Mouse (Mus musculus): ENCODE data around the gene Ifngr2.
"Not testable (repeated sequence)": the region's sequence is repeated elsewhere in the genome, so short reads cannot be mapped to it uniquely, and the experiment has no call there.

Gene Ifngr2

DNA sequence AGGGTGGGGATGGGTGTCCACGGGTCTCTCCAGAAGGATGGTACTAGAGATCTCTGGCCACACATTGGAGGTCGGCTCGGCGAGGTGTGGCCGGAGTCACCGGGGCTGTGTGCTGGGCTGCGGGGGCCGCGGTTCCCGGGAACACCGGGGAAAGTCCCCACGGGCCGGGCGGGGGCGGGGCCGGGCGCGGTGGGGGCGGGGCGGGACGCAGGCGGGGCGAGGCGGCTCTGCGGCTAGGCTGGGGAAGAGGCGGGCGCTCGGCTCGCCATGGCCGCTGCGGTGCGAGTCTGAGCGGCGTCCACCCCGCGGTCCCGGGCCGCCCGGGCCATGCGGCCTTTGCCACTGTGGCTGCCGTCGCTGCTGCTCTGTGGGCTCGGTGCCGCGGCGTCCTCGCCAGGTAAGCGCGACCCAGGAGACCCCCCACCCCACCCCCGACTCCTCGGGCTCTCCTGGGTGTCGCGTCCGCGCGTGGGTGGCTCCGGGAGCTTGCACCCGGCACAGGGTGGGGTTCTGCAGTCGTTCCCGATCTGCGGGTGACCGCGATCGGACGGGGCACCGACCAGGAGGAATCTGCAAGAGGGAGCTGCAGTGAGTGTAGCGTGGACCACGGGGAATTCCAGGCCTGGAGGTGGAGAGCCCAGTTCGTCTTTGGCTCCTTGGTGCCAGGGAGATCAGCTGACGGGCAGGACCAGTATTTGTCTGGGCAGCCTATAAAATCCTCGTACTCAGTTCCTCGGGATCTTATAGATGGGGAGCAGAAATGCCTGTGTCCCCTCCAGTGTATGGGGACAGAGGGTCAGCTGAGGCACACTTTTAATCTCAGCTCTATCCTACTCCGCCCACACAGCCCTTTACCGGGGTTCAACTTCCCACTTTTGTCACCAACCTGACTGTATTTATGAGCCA lies at the start of gene Ifngr2:
Gene Ifngr2, plus strand, starts transcription at position 237 of the 906 bp plus-strand sequence.
- DNase-seq = peak; percentile 88

DNA sequence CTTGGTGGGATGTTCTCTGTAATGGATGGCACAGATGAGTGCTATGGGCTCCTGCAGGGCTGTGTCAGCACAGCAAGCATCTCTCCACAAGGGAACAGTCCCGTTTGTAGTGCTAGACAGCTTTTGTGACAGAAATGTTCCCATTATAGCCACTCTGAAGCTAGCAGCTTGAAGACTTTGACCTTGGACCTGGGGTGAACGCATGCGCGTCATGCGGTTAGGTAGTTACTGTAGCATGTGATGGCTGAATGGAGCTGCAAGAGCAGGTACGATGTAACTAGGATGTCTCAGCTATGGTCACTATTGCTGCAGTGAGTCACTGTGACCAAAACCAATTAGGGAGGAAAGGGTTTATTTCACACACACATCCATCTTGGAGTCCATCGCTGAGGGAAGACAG lies 48.8 kb upstream of the Ifngr2 start:
- DNase-seq = no peak

DNA sequence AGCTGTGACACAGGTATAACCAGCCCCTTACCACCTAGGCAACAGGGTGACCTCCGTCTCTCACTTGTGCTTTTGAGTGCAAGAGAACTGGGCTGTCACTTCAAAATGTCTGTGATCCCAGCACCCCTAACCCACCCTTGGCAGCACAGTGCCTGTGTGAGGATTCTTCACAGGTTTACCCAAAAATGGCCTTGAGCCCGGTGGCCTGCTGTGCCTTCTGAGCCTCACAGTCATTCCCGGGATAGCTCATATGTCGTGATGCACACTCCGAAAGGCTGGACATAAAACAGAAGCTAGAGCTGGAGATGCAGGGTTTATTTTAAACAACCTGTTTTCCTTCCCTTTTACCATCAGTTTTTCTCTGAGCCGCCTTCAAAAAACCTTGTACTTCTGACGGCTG lies 42.2 kb upstream of the Ifngr2 start:
- no peak for DNase-seq

DNA sequence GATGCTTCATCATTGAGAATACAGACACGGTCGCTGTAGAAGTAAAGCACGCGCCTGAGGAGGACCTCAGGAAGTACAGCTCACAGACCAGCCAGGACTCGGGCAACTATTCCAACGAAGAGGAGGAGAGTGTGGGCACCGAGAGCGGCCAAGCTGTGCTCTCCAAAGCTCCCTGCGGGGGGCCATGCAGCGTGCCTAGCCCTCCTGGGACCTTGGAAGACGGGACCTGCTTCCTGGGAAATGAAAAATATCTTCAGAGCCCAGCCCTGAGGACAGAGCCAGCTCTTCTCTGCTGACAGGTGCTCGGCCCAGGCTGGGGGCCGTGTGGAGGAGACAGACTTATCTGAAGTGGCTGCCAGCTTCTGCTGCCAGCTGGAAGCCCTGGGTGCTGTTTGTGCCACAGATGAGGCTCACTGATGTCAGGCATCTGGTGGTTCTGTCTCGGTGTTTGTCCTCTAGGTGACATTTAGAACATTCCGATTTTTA lies 41.7 kb upstream of the Ifngr2 start:
- no peak for DNase-seq

DNA sequence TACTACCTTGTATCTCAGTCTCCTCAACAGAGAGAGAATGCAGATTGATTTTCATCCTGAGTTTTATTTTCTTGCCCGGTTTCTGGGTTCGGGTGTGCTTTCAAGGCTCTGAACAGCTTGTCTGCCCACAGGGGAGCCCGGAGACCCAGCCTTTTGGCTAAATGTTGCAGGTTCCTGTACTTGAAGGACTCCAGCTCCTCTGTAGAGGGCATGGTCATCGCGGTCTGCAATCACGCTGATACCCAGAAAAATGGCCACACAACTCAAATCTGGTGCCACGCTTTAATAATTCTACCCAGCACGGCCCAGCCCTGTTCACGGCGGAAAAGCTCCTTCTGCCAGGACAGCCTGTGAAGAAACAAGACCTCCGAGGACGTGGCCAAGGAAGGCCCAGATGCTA lies 40.5 kb upstream of the Ifngr2 start:
- DNase-seq = no peak

DNA sequence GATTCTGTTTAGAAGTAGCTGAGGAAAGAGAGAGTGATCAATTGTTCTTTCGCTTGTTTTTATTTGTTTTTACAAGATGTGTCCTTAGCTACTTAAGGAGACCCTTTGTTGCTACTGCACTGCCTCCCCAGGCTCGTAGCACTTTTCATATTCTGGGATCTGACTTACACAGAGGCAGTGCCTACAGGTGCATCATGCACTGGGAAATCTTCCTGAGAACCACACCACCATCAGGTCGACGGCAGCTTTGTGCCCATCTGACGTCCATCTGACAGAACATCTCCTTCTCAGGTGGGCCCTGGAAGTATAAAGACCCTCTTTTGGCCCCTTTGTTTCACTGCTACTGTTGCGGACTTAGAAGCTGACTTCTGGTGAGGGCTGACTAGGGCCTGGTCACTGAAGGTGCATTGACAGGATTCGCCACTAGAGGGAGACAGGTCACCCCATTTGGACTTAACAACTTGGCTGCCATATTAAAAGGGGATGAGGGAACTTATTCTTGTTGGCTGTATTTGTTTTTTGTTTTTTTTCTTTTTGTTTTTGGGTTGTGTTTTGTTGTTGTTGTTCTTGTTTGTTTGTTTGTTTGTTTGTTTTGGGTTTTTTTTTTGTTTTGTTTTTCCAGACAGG lies 34.6 kb upstream of the Ifngr2 start:
- DNase-seq = peak; percentile 89

DNA sequence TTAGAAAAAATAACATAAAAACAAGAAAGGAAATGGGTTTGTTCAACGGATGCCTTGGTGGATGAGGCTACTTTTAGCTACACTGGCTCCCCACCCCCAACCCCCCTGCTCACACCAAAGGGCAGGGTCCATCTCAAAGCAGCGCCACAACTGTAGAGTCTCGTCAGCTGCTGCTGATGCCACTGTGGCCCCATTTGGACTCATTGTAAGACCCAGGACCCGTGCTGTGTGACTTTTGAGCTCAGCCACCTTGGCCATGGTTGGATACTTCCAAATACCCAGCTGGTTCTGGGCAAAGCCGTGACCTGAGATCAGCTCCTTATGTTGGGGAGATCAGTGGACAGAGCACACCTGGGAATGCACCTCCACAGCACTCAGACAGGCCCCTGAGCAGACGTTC lies 33.8 kb upstream of the Ifngr2 start:
- DNase-seq = no peak

DNA sequence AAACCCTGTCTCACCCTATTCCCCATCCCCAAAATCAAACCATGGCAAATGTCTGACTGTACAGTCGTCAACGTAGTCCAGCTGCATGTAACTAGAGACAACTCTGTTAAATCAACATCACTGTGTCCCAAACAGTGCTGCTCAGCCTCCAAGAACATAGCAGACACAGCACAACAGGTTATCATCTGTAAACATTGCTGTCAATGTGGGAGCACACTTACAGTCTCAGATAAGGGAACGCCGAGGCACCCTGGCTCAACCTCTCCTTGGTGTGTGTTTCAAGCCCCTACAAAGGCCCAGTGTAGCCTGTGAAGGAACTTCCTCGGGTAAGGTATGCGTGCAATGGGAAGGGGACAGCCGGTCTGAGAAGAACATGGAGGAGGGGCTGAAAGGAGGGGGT lies 29.9 kb upstream of the Ifngr2 start:
- no peak for DNase-seq

DNA sequence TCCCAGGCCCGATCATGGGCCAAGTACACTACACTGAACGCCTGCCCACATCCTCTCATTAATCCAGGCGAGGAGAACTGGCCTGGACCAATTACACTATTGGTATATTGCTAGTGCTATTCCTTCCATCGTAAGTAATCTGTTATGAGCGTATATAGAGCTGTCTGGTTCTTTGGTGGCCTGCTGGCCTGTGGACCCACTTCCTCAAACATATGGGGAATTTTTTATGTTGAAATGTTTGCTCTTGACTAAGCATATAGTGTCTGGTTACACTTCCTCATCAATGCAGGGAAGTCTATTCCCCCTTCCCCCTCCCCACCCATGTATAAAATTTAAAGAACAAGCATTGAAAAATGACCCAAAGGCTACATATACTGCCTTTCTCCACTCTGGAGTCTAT lies 24.8 kb upstream of the Ifngr2 start:
- DNase-seq = no peak

DNA sequence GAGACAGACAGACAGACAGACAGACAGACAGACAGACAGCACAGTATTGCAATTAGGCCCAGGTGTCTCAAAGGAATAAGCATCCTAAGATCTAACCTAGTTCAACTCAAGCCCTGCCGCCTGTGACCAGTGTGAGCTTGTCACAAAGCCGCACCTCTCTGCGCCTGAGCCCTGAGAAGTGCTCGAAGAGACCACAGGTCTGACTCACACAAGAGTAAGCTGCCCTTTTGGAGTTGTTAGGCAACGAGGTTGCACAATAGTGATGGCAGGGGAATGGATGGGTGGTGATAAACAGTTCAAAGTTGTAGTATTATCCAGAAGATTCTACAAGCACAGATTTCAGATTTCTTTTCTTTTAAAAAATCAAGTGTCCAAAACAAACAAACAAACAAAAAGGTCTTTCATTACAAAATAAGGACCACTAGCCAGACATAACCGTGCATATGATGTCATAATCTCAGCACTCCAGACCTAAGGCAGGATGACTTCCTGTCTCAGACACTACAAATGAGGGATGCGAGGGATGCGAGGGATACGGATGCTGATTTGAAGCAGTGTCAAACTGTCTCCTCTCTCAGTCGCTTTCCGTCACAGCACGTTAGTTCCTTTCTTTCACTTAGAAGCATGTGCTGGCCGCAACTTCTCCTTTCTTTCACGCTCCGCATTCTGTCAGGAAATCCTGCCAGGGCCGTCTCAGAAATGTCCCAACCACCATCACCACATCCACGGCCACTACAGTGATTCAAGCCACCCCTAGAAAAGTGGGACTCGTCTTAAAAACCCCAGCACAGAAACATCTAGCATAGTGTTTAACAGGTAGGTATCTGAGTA lies 24.2 kb upstream of the Ifngr2 start:
- DNase-seq = no peak

DNA sequence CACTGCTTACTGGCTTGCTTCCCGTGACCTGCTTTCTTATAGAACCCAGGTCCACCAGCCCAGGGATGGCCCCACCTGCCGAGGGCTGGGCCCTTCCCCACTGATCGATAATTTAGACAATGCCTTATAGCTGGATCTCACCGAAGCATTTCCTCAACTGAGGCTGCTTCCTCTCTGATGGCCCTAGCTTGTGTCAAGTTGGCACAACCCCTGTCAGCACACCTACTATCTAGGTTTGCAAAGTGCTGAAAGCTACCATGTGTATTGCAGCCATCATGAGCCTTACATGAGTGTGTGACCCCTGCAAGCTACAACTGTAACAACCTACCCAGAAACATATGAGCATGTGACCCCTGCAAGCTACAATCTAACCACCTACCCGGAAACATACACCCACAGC lies 22.7 kb upstream of the Ifngr2 start:
- DNase-seq = no peak

DNA sequence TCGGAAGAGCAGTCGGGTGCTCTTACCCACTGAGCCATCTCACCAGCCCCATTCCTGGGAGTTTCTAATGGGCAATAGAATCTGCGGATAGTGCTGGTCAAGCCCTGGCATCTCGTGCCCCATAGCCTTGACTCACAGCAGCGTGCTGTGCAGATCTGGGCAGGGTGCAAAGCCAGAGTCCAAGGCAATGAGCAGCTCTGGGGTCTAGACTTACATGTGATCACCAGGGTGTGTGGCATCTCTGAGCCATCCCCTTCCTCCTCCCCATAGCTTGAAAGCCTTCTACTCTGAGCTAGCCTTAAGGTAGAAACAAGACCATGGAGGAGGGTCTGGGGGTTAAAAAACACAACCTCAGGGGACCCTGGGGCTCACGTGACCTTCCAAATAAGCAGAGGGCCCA lies 20.6 kb upstream of the Ifngr2 start:
- no peak for DNase-seq

DNA sequence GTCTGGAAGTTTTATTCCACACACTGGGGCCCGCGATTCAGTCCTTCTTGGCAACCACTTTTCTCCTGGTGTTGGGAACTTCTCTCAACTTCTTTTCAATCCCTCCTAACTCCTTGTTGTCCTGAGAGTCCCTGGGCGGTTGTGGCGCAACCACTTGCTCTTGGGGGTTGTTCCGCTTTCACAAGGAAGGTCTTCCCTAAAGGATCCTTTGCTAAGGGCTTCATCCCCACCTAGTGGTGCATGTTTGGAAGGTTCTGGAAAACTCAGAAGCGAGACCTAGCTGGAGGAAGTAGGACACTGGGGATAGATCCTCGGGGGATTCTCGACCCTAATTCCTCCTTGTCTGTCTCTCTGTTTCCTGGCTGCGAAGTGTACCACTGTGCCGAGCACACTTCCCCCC lies 19.8 kb upstream of the Ifngr2 start:
- DNase-seq = peak; percentile 66

DNA sequence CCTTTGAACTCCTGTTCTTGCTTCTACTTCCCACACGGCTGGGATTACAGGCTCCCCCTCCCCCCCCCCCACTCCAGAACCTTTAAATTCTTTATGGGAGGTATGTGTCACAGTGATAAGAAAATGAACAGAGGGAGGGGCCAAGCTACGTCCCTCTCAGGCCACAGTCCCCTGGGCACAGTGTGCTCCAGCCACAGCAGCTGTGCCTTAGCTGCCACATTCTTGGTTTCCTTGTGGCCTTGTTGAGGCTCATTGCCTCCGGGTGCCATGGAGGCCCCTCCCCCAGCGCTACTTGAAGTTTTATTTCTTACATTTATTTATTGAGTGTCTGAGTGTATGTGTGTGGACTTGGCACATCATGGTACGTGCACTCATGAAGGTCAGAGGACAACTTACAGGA lies 19.4 kb upstream of the Ifngr2 start:
- no peak for DNase-seq

DNA sequence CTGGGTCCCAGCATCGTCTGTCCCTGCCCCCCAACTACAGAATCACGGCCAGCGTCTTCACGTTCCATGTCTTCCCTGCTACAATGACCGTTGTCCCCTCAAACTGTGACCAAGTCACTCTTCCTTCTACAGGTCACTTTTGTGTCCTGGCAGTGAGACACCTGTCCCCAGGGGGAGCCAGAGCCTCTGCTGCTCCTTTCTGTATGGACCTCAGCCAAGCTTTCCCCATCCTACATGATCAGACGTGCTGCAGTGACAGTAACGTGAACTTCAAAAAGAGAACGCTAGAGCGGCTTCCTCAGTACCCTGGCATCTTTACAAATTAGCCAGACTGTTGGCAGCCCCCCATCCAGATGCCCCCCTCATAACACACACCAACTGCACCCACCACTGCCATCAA lies 18.3 kb upstream of the Ifngr2 start:
- DNase-seq = no peak

DNA sequence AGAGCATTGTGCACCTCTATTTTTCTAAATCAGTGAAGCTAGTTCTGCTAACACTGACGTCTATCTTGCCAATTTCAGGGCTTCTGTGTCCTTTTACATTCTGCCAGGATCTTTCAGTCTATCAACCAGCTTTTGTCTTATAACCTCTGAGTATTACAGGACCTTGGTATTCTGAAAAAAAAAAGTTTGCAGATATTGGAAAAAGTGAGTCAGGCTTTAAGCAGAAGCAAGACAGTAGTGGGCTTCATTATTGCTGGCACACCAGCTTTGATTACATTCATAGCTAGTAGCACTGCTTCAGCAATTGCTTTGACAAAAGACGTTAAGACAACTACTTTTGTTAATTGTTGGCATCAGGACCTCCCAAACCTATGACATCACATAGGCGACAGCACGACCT lies 16.0 kb upstream of the Ifngr2 start:
- DNase-seq = not testable (repeated sequence)

DNA sequence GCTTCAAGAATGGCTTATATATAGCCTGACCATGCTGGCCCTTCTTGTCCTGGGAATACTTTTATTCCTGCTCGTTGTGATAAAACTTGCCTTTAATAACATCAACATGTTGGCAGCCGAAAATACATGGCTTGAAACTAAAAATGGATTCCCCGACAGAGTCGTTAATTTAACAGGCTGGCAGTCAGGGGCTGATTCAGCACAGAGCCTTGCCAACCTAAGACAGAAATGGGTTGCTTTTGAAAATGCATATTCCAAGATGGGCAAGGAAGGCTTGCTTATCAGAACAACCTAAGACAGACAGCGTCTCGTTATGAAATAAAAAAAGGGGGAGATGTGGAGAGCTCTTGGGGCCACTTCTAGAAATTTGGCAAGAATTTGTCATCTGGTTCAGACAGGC lies 15.0 kb upstream of the Ifngr2 start:
- no peak for DNase-seq

DNA sequence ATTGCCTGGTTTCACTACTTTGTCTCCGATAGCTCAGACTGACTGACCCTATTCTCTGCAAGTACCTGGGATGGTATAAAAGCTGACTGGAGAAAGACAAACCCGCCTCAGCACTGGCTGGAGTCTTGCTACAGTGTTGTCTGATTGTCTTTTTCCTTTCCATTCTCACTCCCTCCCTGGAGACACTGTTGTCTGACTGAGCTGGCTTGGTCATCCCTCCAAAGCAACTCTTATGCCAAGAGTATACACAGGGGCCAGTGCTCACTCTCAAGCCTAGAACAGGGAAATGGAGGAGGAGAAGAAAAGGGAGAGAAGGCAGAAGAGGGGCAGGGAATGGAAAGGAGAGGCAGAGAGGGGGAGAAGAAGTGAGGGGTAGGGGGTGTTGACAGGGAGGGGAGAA lies 14.4 kb upstream of the Ifngr2 start:
- DNase-seq = no peak

DNA sequence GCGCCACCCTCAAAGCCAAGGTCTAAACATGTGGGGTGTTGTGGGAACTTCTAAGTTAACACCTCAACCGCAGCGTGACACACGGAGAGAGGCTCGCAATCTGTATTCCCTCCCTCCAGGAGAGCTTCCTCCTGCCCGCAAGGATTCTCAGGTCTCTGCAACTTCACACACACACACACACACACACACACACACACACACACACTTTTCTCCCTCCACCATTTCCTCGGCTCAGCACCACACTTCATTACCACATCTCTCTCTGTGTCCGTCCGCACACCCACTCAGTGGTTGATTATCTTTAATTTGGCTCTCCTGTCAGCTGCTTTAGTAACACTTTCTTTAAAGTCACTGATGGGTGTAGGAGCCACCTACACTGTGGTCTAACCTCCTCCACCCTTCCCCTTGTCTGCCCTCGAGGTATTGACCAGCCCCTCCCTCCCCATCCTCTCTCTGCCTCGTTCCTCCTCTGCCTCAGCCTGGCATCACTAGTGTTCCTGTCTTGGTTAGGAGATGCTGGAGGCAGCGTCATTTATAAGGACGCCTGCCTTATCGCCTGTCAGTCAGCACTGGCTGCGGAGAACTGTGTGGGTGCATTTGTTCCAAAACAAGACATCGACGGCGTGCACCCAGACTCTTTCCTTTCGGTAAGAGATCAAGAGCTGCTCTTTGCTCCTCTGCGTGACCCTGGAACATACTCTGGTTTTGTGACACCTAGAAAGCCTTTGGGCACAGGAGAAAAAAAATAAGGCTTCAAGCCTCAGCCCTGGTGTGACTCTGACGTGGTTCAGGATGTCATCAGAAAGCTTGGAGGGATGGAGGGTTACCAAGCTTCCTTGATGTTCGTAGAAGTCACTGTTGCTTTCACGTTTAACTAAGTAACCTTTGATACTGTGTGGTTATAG lies 13.5 kb upstream of the Ifngr2 start:
- no peak for DNase-seq

DNA sequence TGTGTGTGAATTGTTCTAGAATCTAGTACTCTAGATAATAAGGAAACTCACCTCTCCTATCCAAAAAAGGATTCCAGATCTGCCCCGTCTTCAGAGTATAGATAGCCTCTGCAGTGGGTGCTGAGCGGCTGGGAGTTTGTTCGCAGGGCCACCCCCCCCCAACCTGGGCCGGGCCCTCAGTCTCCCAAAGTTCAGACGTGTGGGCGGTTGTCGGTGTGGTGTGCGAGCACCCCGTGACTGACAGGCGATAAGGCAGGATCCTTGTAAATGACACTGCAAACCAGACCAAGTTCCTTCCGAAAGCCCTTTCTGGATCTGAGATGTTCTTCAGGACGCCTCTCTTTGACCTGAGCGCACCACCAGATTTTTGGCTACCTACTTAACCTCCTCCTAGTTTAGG lies 12.4 kb upstream of the Ifngr2 start:
- DNase-seq = peak; percentile 59

DNA sequence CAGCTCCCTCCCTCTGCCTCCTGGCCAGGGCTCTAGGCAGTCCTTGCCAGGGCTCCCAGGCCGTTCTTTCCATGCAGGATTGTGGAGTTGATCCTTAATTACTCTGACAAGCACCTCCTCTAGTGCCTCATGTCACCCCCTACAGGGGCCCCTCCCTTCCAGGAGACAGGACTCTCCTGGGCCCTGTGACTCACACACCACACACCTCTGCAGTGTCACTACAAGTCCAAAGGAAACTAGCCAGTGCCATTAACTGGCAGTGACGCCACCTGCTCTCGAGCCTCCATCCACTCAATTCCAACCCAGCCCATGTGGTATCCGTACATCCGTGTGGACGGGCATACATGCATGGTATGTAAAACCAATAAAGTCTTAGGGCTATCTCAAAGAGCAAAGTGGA lies 12.0 kb upstream of the Ifngr2 start:
- DNase-seq = no peak

DNA sequence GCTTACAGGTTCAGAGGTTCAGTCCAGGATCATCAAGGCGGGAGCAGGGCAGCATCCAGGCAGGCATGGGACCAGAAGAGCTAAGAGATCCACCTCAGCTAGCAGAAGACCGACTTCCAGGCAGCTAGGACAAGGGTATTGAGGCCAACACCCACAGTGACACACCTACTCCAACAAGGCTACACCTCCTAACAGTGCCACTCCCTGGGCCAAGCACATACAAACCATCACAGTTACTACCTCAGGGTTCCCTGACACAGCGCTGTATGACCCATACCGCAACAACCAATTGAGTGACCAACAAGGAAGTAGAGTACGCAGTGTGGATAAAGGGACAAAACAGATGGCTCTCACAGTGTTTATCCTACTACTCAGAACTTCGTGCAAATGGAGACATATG lies 10.5 kb upstream of the Ifngr2 start:
- DNase-seq = no peak
